Mouse (Mus musculus) small intestine, adult 2 months (tissue): Measurements from ENCODE around the gene Msi2. TPM values are rescaled to one million over a fixed set of nuclear protein-coding genes. Genes with fewer than 3 reads are reported as not detected.

Source experiments
- H3K27ac ChIP-seq: fragments of 200-500 bp; 2 replicates; pipeline ENCODE4 v1.5.1; 2012; ENCODE audit warnings: low read depth, low read length, control low read depth, inconsistent platforms; ENCODE audit not compliant: insufficient read depth
- H3K27me3 ChIP-seq: fragments of 200-500 bp; 2 replicates; pipeline ENCODE4 v1.6.1; 2012; ENCODE audit warnings: mild to moderate bottlenecking, moderate library complexity, low read length, inconsistent platforms; ENCODE audit not compliant: control insufficient read depth, insufficient read depth
- H3K36me3 ChIP-seq: fragments of 200-500 bp; 2 replicates; pipeline ENCODE4 v1.6.1; 2012; ENCODE audit warnings: mild to moderate bottlenecking, low read length, control low read depth, inconsistent platforms; ENCODE audit not compliant: control insufficient read depth, insufficient read depth
- H3K4me1 ChIP-seq: fragments of 200-500 bp; 2 replicates; pipeline ENCODE4 v1.6.1; 2012; ENCODE audit warnings: low read length, inconsistent platforms, mixed read lengths; ENCODE audit not compliant: control insufficient read depth, insufficient read depth, insufficient read length
- H3K4me3 ChIP-seq: fragments of 200-500 bp; 2 replicates; pipeline ENCODE4 v1.5.1; 2012; ENCODE audit warnings: low read depth, mild to moderate bottlenecking, control low read depth, inconsistent platforms, low read length, moderate library complexity
- CTCF ChIP-seq: fragments of 200-500 bp; IDR thresholded peaks from 2 replicates; pipeline ENCODE4 v1.5.1; 2012; ENCODE audit warnings: low read depth, mild to moderate bottlenecking, control low read depth, inconsistent platforms, low read length, moderate library complexity, mixed read lengths; ENCODE audit not compliant: insufficient replicate concordance, insufficient read length; ENCODE audit errors: extremely low read depth
- POLR2A ChIP-seq: fragments of 200-500 bp; IDR thresholded peaks from 2 replicates; pipeline ENCODE4 v1.6.1; 2012; ENCODE audit warnings: low read depth, mild to moderate bottlenecking, control low read depth, inconsistent platforms, low read length, moderate library complexity
- WGBS: fragments of 180-500 bp; shearing (Covaris S2); methylation state at CpG from one replicate; pipeline ENCODE4 v1.1.7; 2018; 5-methylcytosine and 5-hydroxymethylcytosine counted together
- polyA plus RNA-seq: library from polyadenylated mRNA; depleted of rRNA; stranded (reverse); fragments of >200 nt; gene quantifications from 2 replicates; pipeline ENCODE4 v1.2.3, GENCODE M21; 2012

Msi2 gene
- polyA plus RNA-seq, 1 experiment: 8.8 TPM

GRCm38 (mm10) chr11:88538710-88539340, 179.5 kb downstream of the Msi2 start:
- WGBS: 82% methylated on average over 13 of the region's 13 CpGs

GRCm38 (mm10) chr11:88537344-88537743, 181.0 kb downstream of the Msi2 start:
- WGBS: 85% methylated on average over 7 of the region's 7 CpGs
- Histone ChIP-seq H3K4me3 (no peak overlapping the region), H3K27ac (no peak overlapping the region), H3K4me1 (peaks cover 3% of the 10 kb centered on the region; the same call in 1 of the 2 replicates), H3K27me3 (no peaks in the 10 kb centered on the region), H3K36me3 (no peaks in the 10 kb centered on the region)
- TF ChIP-seq CTCF (no peak), POLR2A (no peak)

More at GRCm38 (mm10) chr11:88538710-88539340, 179.5 kb downstream of the Msi2 start:
- Histone ChIP-seq H3K36me3 (no peaks in the 10 kb centered on the region), H3K4me1 (peaks cover 6% of the 10 kb centered on the region; the same call in 1 of the 2 replicates), H3K4me3 (no peak overlapping the region), H3K27ac (no peak overlapping the region), H3K27me3 (no peaks in the 10 kb centered on the region)
- TF ChIP-seq POLR2A: no peak
- TF ChIP-seq CTCF: no peak

- no peak overlapping the region for H3K27ac ChIP-seq
- H3K4me3 ChIP-seq: no peak overlapping the region
- no peaks in the 10 kb centered on the region for H3K27me3 ChIP-seq
- H3K36me3 ChIP-seq: no peaks in the 10 kb centered on the region
- 96% methylated on average over 2 of the region's 2 CpGs for WGBS
- TF ChIP-seq CTCF: no peak
- TF ChIP-seq POLR2A: no peak
- H3K4me1 ChIP-seq: no peaks in the 10 kb centered on the region
Measured at GRCm38 (mm10) chr11:88536861-88537260, 181.5 kb downstream of the Msi2 start.

GRCm38 (mm10) chr11:88534331-88534929, 183.9 kb downstream of the Msi2 start:
- no peaks in the 10 kb centered on the region for H3K27me3 ChIP-seq
- H3K36me3 ChIP-seq: no peaks in the 10 kb centered on the region
- H3K27ac ChIP-seq: no peak overlapping the region
- 90% methylated on average over 11 of the region's 11 CpGs for WGBS
- TF ChIP-seq POLR2A: no peak
- TF ChIP-seq CTCF: no peak
- no peaks in the 10 kb centered on the region for H3K4me1 ChIP-seq
- H3K4me3 ChIP-seq: no peak overlapping the region

GRCm38 (mm10) chr11:88532016-88532415, 186.3 kb downstream of the Msi2 start:
- TF ChIP-seq CTCF: no peak
- TF ChIP-seq POLR2A: no peak
- WGBS: 34% methylated on average over 2 of the region's 2 CpGs
- Histone ChIP-seq H3K36me3 (no peaks in the 10 kb centered on the region), H3K4me3 (no peak overlapping the region), H3K27ac (no peak overlapping the region), H3K27me3 (no peaks in the 10 kb centered on the region), H3K4me1 (peaks cover 4% of the 10 kb centered on the region)

GRCm38 (mm10) chr11:88530032-88530431, 188.3 kb downstream of the Msi2 start:
- H3K27me3 ChIP-seq: no peaks in the 10 kb centered on the region
- no peaks in the 10 kb centered on the region for H3K36me3 ChIP-seq
- peaks cover 4% of the 10 kb centered on the region for H3K4me1 ChIP-seq
- TF ChIP-seq POLR2A (no peak), CTCF (no peak)
- 86% methylated on average over 4 of the region's 4 CpGs for WGBS
- no peak overlapping the region for H3K4me3 ChIP-seq
- H3K27ac ChIP-seq: no peak overlapping the region

GRCm38 (mm10) chr11:88528522-88529101, 189.7 kb downstream of the Msi2 start:
- Histone ChIP-seq H3K4me3 (no peak overlapping the region), H3K4me1 (peaks cover 4% of the 10 kb centered on the region), H3K36me3 (no peaks in the 10 kb centered on the region), H3K27ac (peak overlapping the region; percentile 58; the same call in 1 of the 2 replicates), H3K27me3 (no peaks in the 10 kb centered on the region)
- TF ChIP-seq CTCF: no peak
- 58% methylated on average over 8 of the region's 8 CpGs for WGBS
